Mouse (Mus musculus) cerebellum, adult 9-10 months (tissue): ENCODE measurements at regions not wholly inside any gene's neighbourhood (a gene's known extent, or its start where the extent isn't known, plus 50 kb on each side); places are given as distances from the start of the nearest gene placed in this dataset.

Experiments
- DNase-seq: peaks from one replicate; pipeline ENCODE4 v3.0.0; 2022

- DNase-seq = no peak
Measured at GRCm38 (mm10) chr4:64599222-64599621, 524.8 kb upstream of the Pappa start.

GRCm38 (mm10) chr4:64622771-64623170 is 501.2 kb upstream of the Pappa start:
- DNase-seq = no peak

DNA sequence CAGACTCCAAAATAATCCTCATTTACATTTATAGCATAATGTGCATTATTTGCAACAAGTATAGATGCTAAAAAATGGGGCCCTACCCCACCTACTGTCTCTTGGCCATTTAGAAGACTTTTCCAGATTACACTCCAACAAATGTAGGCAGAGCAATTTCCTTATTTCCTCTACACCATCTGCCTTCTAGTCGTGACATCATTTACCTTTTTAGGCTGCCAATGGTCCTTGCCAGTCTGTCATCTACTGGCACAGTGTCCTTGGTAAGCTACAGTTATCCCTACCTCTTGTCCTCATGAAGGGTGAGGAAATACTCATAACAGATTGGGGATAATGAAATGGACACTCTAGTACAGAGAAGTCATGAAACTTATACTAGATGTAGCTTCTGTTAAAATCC is 491.8 kb upstream of the Pappa start:
- DNase-seq = peak; percentile 96

- DNase-seq = no peak
Measured at GRCm38 (mm10) chr4:64635256-64635962, 488.6 kb upstream of the Pappa start.

DNA sequence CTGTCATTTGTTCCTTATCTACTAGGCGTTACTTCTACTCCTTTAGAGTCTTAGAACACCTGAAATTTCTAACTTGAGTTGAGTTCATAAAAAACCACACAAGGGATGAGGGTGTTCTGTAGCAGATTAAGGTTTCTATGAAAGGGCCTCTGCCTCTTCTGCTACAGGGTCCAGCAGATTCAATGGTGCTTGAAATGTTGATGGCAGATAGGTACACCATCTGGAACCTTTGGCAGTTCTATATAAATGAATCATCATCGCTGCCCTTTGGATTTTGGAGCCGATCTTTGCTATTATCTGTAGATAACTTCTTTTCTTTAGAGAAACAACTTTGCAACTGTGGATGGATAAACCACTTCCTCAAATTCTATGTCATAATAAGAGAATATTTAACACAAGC is 483.9 kb upstream of the Pappa start:
- peak; percentile 80 for DNase-seq

DNA sequence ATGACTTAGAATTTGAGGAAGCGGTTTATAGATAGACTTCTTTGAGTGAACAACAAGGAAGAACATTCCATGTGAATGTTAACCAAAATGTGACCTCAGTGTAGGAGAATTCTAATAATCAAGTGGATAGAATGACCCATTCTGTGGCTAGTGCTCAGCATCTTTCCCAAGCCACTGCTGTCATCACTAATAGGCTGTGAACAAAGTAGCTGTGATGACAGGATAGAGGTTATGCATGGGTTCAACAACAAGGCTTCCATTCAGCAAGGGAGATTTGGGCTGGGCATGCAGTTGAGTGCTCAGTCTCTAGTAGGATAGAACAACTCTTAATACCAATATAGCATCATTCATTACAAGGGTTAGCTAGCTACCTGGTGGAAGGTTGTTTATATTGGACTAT is 483.0 kb upstream of the Pappa start:
- no peak for DNase-seq

DNA sequence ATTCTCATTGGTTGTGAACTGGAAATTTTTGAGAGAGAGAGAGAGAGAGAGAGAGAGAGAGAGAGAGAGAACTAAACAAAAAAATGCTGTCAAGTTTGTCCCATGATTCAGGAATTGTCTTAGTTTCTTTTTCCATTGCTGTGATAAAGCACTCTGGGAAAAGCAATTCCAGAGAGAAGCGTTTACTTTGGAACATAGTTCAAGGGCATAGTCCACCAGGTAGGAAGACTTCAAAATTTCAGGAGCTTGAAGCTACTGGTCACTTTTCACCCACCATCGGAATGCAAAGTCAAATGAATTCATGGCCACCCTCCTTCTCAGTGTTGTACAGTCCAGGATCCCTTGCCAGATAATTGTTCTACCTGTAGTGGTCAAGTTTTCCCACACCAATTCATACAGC is 478.8 kb upstream of the Pappa start:
- DNase-seq = no peak

- DNase-seq = no peak
Measured at GRCm38 (mm10) chr4:64654157-64654556, 469.8 kb upstream of the Pappa start.

DNA sequence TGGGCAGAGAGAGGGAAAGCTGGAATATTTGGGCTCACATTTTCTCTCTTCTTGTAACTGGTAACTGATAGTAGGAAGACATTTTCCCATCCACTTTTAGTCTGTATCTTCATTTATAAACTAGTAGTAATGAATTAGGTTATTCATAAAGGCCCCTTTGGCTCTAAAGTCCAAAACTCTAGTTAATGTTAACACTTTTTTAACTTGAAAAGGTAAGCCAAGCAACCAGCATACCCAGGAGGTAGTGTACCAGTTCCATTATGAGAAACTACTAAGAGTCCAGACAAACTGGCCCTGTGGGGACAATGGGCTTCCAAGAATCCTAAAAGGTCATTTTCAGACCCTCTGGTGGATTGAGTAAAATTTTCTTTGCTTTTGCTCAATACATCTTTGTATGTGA is 468.4 kb upstream of the Pappa start:
- no peak for DNase-seq

- DNase-seq = no peak
Measured at GRCm38 (mm10) chr4:64663722-64664121, 460.3 kb upstream of the Pappa start.

- DNase-seq = no peak
Measured at GRCm38 (mm10) chr4:64667998-64668397, 456.0 kb upstream of the Pappa start.

- DNase-seq = no peak
Measured at GRCm38 (mm10) chr4:64669722-64670121, 454.3 kb upstream of the Pappa start.

GRCm38 (mm10) chr4:64676438-64676837 is 447.5 kb upstream of the Pappa start:
- DNase-seq = no peak

DNA sequence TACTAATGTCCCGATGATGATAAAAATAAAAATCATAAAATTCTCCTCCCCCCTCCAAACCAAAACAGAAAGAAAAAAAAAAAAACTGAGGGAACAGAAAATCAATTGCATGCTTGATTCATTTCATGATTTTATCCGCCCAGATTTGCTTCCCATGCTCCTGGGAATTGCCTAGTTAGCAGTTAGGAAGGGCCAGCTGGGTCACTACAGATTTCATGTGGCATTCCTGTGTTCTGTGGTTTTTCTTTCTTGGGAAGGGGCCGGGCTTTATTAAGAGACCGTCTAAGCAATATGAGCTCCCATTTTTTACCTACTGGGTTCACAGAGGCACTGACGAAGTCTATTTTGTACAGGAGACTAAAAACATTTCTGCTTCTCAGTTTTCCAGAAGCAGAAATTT is 447.1 kb upstream of the Pappa start:
- DNase-seq = no peak

DNA sequence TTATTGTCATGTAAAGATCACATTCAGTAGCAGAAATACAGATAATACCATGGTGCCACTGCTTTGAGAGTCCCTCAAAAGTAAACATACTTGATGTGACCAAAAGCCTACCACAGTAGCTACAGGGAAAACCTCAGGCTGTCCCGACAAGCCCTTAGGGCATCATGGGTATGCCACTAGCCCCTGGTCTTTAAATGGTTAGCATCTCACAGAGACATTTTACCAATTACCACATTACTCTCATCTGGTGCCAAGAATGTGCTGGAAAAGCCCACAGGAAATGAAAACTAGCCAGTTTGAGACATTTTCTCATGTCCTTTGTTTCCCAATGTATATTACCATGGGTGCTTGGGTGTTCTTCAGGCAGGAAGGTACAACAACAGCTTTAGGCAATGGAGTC is 439.3 kb upstream of the Pappa start:
- no peak for DNase-seq

DNA sequence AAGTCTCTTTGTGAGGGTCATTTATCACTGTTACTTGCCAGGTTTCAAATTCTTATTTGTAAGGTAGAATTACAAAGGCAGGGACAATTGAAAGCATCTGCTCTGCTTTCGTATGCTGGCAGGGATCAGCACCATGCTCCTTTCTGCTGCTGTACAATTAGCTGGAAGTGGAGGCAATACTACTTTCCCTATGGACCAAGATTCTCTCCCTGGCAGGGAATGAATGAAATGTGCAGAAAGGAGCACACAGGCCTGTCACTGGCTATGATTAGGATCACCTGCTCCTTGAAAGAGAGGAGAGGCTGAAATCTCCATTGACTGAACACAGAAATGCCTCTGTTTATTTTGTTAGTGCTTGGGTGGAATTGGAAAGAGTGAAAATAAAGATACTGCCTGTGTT is 427.8 kb upstream of the Pappa start:
- DNase-seq = no peak

DNA sequence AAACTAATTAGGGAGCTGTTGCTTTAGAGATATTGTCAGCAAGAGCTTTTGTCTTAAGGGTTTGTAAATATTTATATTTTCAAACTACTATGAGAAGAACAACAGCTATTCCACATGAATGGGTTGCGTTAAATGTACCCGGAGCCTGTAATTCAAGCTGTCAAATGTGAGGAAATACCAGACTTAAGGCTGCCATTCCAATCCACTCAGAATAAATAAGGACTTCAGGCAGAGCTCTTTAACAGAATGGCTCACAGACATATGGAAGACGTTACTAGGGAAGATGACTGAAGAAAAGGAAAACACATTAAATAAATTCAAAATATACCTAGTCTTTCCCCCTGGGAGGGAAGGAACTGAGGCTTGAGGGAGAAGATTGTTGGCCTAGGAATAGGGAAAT is 400.7 kb upstream of the Pappa start:
- no peak for DNase-seq

DNA sequence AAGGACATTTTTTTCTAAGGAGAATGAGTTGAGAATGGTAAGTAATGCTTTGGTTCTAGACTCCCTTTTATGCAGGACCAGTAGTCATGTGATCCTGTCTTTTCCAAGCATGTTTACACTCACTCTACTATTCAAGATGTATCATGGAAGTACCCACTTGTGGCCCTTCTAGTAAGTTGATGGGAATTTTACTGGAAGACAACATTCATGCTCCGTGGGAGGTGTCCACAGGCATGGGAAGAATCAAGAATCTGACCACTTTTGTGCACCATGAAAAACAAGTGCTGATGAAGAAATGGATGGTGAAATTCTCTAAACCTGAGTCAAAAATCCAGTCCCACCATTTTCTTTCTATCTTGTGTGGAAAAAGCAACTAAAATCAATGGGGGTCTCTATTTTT is 399.1 kb upstream of the Pappa start:
- no peak for DNase-seq

DNA sequence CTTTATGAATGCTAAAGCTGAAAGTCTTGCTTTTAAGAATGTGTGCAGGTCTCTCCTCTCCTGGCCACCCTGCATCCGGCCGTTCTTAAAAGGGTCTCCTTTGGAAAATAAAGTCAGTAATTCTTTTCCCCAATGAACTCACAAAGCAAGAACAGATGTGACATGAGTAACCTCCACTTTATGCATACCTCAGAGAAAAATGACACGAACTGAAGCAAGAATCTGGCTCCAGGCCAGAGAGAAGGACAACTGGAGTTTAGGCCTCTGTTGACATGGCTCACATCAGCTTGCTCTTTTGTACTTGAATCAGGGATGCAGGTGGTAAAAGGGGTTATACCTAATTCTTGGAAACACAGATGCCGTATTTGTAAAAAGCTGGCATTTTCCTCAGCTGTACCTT is 368.0 kb upstream of the Pappa start:
- no peak for DNase-seq

GRCm38 (mm10) chr4:64768610-64769009 is 355.4 kb upstream of the Pappa start:
- DNase-seq = no peak

- DNase-seq = peak; percentile 83
Measured at GRCm38 (mm10) chr4:64803886-64804285, 320.1 kb upstream of the Pappa start.

DNA sequence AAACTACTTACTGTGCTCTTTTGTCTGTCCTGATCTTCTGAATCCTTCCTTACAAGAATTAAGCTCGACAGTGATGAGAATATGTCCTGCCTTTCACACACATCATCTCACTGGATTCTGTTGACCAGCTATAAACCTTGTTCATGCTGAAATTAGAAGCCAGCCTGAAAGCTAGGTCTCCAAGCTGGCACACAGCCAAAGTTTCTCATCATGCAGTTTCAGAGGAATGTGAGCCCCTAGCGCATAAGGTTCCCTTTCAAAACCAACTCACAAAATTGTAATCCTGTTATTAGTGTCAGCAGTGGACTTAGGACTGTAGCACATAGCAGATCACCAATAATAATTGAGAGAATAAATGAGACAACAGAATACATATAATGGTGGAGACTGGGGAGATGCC is 319.0 kb upstream of the Pappa start:
- peak; percentile 29 for DNase-seq

DNA sequence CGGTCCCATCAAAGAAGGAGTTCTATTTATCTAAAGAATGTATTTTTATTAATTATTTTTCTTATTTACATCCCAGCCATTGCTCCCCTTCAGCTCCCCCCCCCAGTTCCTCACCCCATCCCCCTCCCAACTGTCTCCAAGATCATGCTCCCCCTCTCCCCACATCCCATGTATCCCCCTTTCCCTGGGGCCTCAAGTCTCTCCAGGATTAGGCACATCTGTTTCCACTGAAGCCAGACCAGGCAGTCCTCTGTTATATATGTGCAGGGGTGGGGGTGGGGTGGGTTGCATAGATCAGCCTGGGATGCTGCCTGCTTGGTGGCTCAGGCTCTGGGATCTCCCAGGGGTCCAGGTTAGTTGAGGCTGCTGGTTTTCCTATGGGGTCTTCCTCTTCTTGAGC is 316.8 kb upstream of the Pappa start:
- DNase-seq = no peak

- no peak for DNase-seq
Measured at GRCm38 (mm10) chr4:64811974-64812373, 312.0 kb upstream of the Pappa start.

- DNase-seq = no peak
Measured at GRCm38 (mm10) chr4:64812812-64813211, 311.2 kb upstream of the Pappa start.

GRCm38 (mm10) chr4:64832882-64833281 is 291.1 kb upstream of the Pappa start:
- peak; percentile 38 for DNase-seq
